Mouse (Mus musculus) natural killer cell, adult 2 months (primary cell): ENCODE results near the gene Oas1d.
"Not testable (repeated sequence)": the region's sequence is repeated elsewhere in the genome, so short reads cannot be mapped to it uniquely, and the experiment has no call there.

Source experiments
- DNase-seq, 2 experiments: peaks; one replicate each; pipeline ENCODE4 v3.0.0; 2022; ENCODE audit warnings: low spot score in 2 of 2

Oas1d gene

GRCm38 (mm10) chr5:120902056-120902455, 12.3 kb upstream of the Oas1d start:
- DNase-seq = no peak

- DNase-seq = not testable (repeated sequence)
Measured at GRCm38 (mm10) chr5:120906791-120907733, 7.3 kb upstream of the Oas1d start, which contains the start of gene Oas1a. Gene Oas1a, minus strand, starts transcription at chr5:120907521.

- no peak for DNase-seq
Measured at GRCm38 (mm10) chr5:120908196-120908920, 6.0 kb upstream of the Oas1d start.

- not testable (repeated sequence) for DNase-seq
Measured at GRCm38 (mm10) chr5:120919156-120919935, 5.0 kb downstream of the Oas1d start.

GRCm38 (mm10) chr5:120920296-120920695, 6.0 kb downstream of the Oas1d start:
- DNase-seq = no peak

- no peak for DNase-seq
Measured at GRCm38 (mm10) chr5:120923969-120924368, 9.6 kb downstream of the Oas1d start.

GRCm38 (mm10) chr5:120924520-120924919, 10.2 kb downstream of the Oas1d start:
- not testable (repeated sequence) for DNase-seq

- DNase-seq = not testable (repeated sequence)
Measured at GRCm38 (mm10) chr5:120926311-120926710, 12.0 kb downstream of the Oas1d start.

GRCm38 (mm10) chr5:120927036-120927435, 12.7 kb downstream of the Oas1d start:
- no peak for DNase-seq

- no peak for DNase-seq
Measured at GRCm38 (mm10) chr5:120933966-120934365, 19.6 kb downstream of the Oas1d start.

GRCm38 (mm10) chr5:120937841-120938240, 23.5 kb downstream of the Oas1d start:
- no peak for DNase-seq

GRCm38 (mm10) chr5:120938586-120938985, 24.2 kb downstream of the Oas1d start:
- no peak for DNase-seq

- no peak for DNase-seq
Measured at GRCm38 (mm10) chr5:120942076-120942475, 27.7 kb downstream of the Oas1d start.

GRCm38 (mm10) chr5:120952242-120952770, 38.0 kb downstream of the Oas1d start:
- no peak for DNase-seq

GRCm38 (mm10) chr5:120953974-120954373, 39.6 kb downstream of the Oas1d start:
- DNase-seq = peak in 1 of 2 experiments; percentile 18

- no peak for DNase-seq
Measured at GRCm38 (mm10) chr5:120961004-120961403, 46.7 kb downstream of the Oas1d start.

- no peak for DNase-seq
Measured at GRCm38 (mm10) chr5:120966156-120966555, 51.8 kb downstream of the Oas1d start.

GRCm38 (mm10) chr5:120966894-120967293, 52.6 kb downstream of the Oas1d start:
- DNase-seq = no peak

- no peak for DNase-seq
Measured at GRCm38 (mm10) chr5:120967355-120968133, 53.2 kb downstream of the Oas1d start.

GRCm38 (mm10) chr5:120968134-120968532, 53.8 kb downstream of the Oas1d start:
- no peak for DNase-seq

- DNase-seq = no peak
Measured at GRCm38 (mm10) chr5:120968799-120969198, 54.5 kb downstream of the Oas1d start.
